Mouse (Mus musculus) monocyte, adult 5-6 weeks (primary cell): ENCODE results near the gene Eif3c. TPM values are rescaled to one million over a fixed set of nuclear protein-coding genes. Genes with fewer than 3 reads are reported as not detected.

ENCODE experiments used
- ATAC-seq: fragments of 153-309, 156-312 bp; replicated peaks from 2 replicates; pipeline ENCODE4 v1.8.0; 2017; ENCODE audit warnings: mild to moderate bottlenecking; ENCODE audit not compliant: low TSS enrichment, insufficient number of reproducible peaks, severe bottlenecking, poor library complexity, low FRiP score
- total RNA-seq: library from RNA; stranded (forward); fragments of 200-1000, 200-491, 200-594 nt; gene quantifications from 3 replicates; pipeline ENCODE4 v1.2.3, GENCODE M21; 2017

Eif3c gene
- total RNA-seq, 1 experiment from 2014 or later = 127 TPM

GRCm38 (mm10) chr7:126502023-126502741 is 64.0 kb downstream of the Eif3c start:
- ATAC-seq = peak; percentile 47

DNA sequence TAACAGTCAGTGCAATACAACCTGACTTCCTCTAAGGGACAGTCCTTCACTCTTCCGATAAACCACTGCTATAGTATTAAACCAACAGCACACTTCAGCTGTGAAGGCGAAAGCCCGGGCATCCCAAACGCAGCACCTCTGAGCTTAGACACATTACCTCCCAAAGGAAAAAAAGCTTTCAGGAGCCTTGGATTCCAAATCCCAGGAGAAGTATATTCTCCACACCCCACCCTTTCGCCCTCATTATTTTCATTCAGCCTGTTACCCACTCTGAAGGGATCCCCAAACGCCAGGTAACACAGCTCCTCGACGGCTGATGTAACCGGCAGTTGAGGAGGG is 64.6 kb downstream of the Eif3c start:
- no peak for ATAC-seq

GRCm38 (mm10) chr7:126499416-126499815 is 66.8 kb downstream of the Eif3c start:
- no peak for ATAC-seq

GRCm38 (mm10) chr7:126497966-126498365 is 68.2 kb downstream of the Eif3c start:
- ATAC-seq = no peak

DNA sequence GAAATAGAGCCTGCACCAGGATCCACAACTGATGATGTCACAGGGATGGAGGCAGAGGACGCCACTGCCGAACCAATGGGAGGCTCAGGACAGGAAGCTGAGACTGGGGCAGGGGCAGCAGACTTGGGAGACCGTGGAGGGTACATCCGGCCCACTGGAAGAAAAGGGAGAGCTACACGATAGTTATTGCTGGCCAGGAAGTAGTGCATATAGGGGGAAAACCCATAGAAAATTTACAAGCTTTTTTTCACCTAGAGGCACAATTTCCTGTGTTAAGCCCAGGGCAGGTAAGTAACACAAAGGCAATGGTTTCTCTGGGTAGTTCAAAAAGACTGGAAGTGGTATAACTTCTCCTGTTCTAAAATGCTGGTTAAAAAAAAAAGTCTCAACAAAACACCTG is 69.7 kb downstream of the Eif3c start:
- no peak for ATAC-seq

Other genes starting within 250 kb of the Eif3c start
- 14.9 to 47.4 TPM (median 19.3 TPM) in 3 replicates for gene Lat, start 196.8 kb downstream of the Eif3c start, total RNA-seq
- gene Spns1, start 189.0 kb downstream of the Eif3c start, total RNA-seq = 10.4 to 11.6 TPM (median 10.7 TPM) in 3 replicates
- gene Nfatc2ip, start 169.7 kb downstream of the Eif3c start, total RNA-seq = 9.6 to 13.0 TPM (median 9.7 TPM) in 3 replicates
- 49.1 to 63.4 TPM (median 61.8 TPM) in 3 replicates for gene Cd19, start 151.5 kb downstream of the Eif3c start, total RNA-seq
- 37.8 to 61.5 TPM (median 58.5 TPM) in 3 replicates for gene Rabep2, start 137.7 kb downstream of the Eif3c start, total RNA-seq
- 0.10 to 0.58 TPM (median 0.32 TPM) in 3 replicates for gene Atp2a1, start 103.3 kb downstream of the Eif3c start, total RNA-seq
- 9.4 to 32.9 TPM (median 15.4 TPM) in 3 replicates for gene Sh2b1, start 91.0 kb downstream of the Eif3c start, total RNA-seq
- gene Tufm, start 79.0 kb downstream of the Eif3c start, total RNA-seq = 18.0 to 32.9 TPM (median 25.4 TPM) in 3 replicates
- 23.4 to 73.3 TPM (median 30.7 TPM) in 3 replicates for gene Atxn2l, start 63.0 kb downstream of the Eif3c start, total RNA-seq
- 124 to 141 TPM (median 133 TPM) in 3 replicates for gene Apobr, start 18.5 kb upstream of the Eif3c start, total RNA-seq
- 74.9 to 128 TPM (median 92.8 TPM) in 3 replicates for gene Cln3, start 19.4 kb upstream of the Eif3c start, total RNA-seq
- 8.3 to 10.4 TPM (median 9.8 TPM) in 3 replicates for gene Il27, start 28.5 kb upstream of the Eif3c start, total RNA-seq
- 212 to 314 TPM (median 272 TPM) in 3 replicates for gene Nupr1, start 64.5 kb upstream of the Eif3c start, total RNA-seq
- gene Sgf29, start 82.9 kb upstream of the Eif3c start, total RNA-seq = 37.5 to 42.9 TPM (median 42.9 TPM) in 3 replicates
- 1.2 to 4.9 TPM in 2 of 3 replicates, not detected in the other for gene Sult1a1, start 110.0 kb upstream of the Eif3c start, total RNA-seq
- gene Bola2, start 129.0 kb upstream of the Eif3c start, total RNA-seq = 68.4 to 80.5 TPM (median 78.3 TPM) in 3 replicates
- gene Slx1b, start 129.4 kb upstream of the Eif3c start, total RNA-seq = 3.0 to 6.2 TPM (median 6.1 TPM) in 3 replicates
- gene Coro1a, start 141.4 kb upstream of the Eif3c start, total RNA-seq = 1,450 to 2,051 TPM (median 1,984 TPM) in 3 replicates
- 40.9 to 55.3 TPM (median 48.6 TPM) in 3 replicates for gene Mapk3, start 193.2 kb upstream of the Eif3c start, total RNA-seq
- gene Gdpd3, start 199.9 kb upstream of the Eif3c start, total RNA-seq = 18.3 to 26.4 TPM (median 23.7 TPM) in 3 replicates
- gene Ypel3, start 210.5 kb upstream of the Eif3c start, total RNA-seq = 139 to 175 TPM (median 161 TPM) in 3 replicates
- gene Tbx6, start 215.1 kb upstream of the Eif3c start, total RNA-seq = 2.0 to 3.8 TPM (median 2.2 TPM) in 3 replicates
- 235 to 253 TPM (median 240 TPM) in 3 replicates for gene Ppp4c, start 226.1 kb upstream of the Eif3c start, total RNA-seq
- gene Fam57b, start 231.3 kb upstream of the Eif3c start, total RNA-seq = 12.6 TPM in 1 of 3 replicates, not detected in the others